Mouse (Mus musculus): ENCODE results near the gene Tmem141.

DNA sequence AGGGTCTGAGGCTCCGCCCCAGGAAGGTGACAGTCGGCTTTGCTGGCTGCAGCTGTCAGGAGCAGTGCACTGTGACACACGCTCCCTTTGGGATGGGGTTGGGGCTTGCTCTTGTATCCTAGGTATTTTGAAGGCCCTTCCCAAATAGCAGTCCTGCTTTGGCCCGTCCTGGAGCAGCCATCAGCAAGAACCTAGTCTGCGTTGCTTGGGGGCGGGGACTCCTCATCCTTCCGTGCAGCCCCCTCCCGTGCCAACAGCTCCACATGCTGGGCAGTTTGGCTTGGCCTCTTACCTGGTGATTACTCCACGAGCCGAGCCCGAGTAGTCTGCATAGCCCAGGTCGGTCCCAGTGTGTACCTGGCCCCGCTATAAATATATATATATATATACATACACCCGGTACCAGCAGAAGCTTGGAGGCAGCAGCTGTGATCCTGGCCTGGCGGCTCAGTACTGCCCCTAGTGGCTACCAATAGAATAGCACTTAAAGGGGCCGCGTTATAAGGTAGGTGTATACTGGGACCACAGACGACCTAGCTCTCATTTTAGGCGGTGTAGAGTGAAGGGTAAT lies 40.4 kb downstream of the Tmem141 start, which contains the start of gene Ajm1:
- TF ChIP-seq GATA1 (IDR thresholded peaks at IDR 0.05; ENCODE audit: low read length): no peak
- no peak for TF ChIP-seq TAL1 (IDR thresholded peaks at IDR 0.05; ENCODE audit: low read length)

Measured in erythroblast, embryonic 14.5 days (primary cell).